Mouse (Mus musculus) left cerebral cortex, adult 2 months (tissue): ENCODE measurements at regions not wholly inside any gene's neighbourhood (a gene's known extent, or its start where the extent isn't known, plus 50 kb on each side); places are given as distances from the start of the nearest gene placed in this dataset.
A peak's percentile ranks its signal among the peaks of the same experiment; 100 is the strongest.

ENCODE experiments used
- DNase-seq, 2 experiments: peaks; one replicate each; pipeline ENCODE4 v3.0.0; 2021 to 2022; ENCODE audit warnings: low spot score in 2 of 2, mixed read lengths in 1 of 2; ENCODE audit errors: extremely low spot score in 1 of 2
- H3K27ac ChIP-seq: fragments of 200-600 bp; 2 replicates; pipeline ENCODE4 v1.8.1; 2022
- H3K4me3 ChIP-seq: fragments of 200-600 bp; 2 replicates; pipeline ENCODE4 v1.8.1; 2022
- CTCF ChIP-seq: fragments of 200-600 bp; IDR thresholded peaks from 2 replicates; pipeline ENCODE4 v1.8.1; 2022; ENCODE audit warnings: antibody characterized with exemption, mild to moderate bottlenecking, moderate library complexity
- intact Hi-C: fragments of 180-260 bp; cut with DNase I; formaldehyde crosslinking; loops from one replicate; pipeline ENCODE4 v1.15.1; 2025

DNA sequence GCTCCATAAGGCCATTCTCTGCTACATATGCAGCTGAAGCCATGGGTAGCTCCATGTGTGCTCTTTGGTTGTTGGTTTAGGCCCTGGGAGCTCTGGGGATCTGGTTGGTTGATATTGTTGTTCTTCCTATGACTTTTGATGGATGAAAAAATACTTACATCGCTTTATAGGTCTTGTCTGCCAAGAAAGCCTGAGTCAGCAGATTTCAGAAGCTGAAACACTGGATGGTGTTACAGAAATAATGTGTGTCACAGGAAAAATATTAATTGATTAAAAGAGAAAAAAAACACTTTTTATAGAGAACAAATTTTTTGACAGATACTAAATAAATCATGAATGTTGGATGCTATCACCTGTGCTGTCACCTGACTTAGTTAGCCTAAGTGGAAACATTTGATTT, 52.4 kb upstream of the Plxna2 start:
- TF ChIP-seq CTCF: no peak
- Histone ChIP-seq H3K27ac (no peak overlapping the region), H3K4me3 (no peak overlapping the region)
- intact Hi-C loops: no loop called here
- DNase-seq: no peak

GRCm38 (mm10) chr1:194563946-194564345, 54.1 kb upstream of the Plxna2 start:
- no peak for TF ChIP-seq CTCF
- Histone ChIP-seq H3K27ac (peak overlapping the region; percentile 32; the same call in 1 of the 2 replicates), H3K4me3 (no peak overlapping the region)
- intact Hi-C loops: no loop called here
- DNase-seq: peak in 1 of 2 experiments; percentile 8

DNA sequence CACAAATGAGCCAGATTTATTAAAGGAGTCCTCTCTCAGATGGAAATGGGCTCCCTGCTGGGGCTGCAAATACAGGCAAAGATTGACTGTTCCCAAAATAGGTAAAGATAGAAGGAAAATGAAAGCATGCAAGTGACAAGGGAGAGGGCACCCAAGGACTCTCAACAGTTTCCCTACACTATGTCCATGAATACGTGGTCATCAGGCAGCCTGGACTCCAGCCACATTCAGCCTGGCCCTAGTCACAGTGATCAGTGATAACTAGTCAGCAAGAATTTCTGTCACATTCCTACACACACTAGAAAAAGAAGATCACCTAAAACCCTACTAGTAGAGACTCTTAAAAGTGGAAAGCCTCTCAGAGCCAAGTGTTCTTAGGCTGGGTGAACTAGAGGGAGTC, 56.9 kb upstream of the Plxna2 start:
- TF ChIP-seq CTCF: no peak
- Histone ChIP-seq H3K27ac (no peak overlapping the region), H3K4me3 (no peak overlapping the region)
- intact Hi-C loops: no loop called here
- no peak for DNase-seq

- no peak for TF ChIP-seq CTCF
- H3K27ac ChIP-seq: no peak overlapping the region
- DNase-seq: no peak
- intact Hi-C loops: no loop called here
- H3K4me3 ChIP-seq: no peak overlapping the region
These were observed 69.4 kb upstream of the Plxna2 start for GRCm38 (mm10) chr1:194548661-194549060.

- intact Hi-C loops: no loop called here
- DNase-seq: no peak
- no peak for TF ChIP-seq CTCF
- no peak overlapping the region for H3K4me3 ChIP-seq
- no peak overlapping the region for H3K27ac ChIP-seq
These were observed 69.8 kb upstream of the Plxna2 start for GRCm38 (mm10) chr1:194548243-194548642.

GRCm38 (mm10) chr1:194540923-194541322, 77.1 kb upstream of the Plxna2 start:
- intact Hi-C loops: no loop called here
- DNase-seq: no peak
- Histone ChIP-seq H3K27ac (no peak overlapping the region), H3K4me3 (no peak overlapping the region)
- TF ChIP-seq CTCF: no peak

DNA sequence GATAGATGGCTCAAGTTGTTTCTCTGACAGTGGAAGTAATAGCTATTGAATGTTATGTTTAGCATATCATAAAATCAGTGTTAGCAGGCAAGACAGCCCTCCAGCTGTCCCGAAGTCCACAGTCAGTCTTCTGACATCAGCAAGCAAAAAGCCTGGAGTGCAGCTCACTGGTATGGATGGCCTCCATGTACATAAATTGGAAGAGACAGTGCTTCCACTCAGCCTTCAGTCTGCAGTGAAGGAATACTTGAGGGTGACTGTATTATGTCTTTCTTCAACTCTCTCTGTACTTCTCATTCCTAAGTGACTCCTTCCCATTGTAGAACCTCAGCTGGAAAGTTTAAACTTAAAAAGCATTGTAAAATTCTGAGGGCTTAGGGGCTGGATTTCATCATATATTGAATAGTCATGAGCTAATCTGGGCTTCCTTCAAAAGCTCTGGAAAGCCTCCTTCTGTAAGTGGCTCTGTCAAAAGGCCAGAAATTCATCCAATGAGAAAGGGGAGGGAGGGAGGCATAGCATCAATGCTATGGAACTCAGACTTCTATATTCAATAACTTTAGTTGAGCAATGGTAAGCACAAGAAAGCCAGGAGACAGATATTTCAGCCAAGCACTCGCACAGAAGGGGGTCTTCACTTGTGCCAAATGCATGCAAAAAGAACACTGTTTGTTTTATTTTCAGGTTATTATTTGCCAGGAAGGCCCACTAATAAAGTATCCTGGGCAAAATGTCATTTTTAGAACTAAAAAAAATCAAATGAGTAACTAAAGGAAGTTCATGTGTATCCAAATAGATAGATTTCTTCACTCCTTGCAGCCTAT, 90.5 kb upstream of the Plxna2 start:
- Histone ChIP-seq H3K27ac (no peak overlapping the region), H3K4me3 (no peak overlapping the region)
- no peak for TF ChIP-seq CTCF
- intact Hi-C loops: no loop called here
- DNase-seq: no peak

DNA sequence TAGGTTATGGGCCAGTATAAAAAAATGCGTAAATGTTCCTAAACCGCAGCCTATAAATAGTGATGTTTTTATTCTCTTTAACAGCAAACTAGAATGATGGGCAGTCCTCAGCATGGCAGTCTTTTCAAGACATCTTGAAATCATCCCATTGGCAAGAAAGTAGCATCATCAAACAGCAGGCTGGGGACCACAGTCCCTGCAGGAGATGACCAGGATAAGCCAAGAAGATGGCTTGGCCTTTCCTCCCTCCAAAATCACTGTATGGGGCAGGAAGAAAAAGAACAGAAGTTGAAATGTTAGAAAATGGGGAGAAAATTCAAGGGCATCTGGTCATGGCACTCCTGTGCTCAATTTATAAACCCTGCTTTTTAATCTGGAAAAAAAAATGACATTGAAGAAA, 93.0 kb upstream of the Plxna2 start:
- TF ChIP-seq CTCF: no peak
- H3K4me3 ChIP-seq: no peak overlapping the region
- no peak for DNase-seq
- H3K27ac ChIP-seq: no peak overlapping the region
- intact Hi-C loops: no loop called here

- intact Hi-C loops: no loop called here
- no peak for TF ChIP-seq CTCF
- Histone ChIP-seq H3K27ac (no peak overlapping the region), H3K4me3 (no peak overlapping the region)
- no peak for DNase-seq
These were observed 96.8 kb upstream of the Plxna2 start for GRCm38 (mm10) chr1:194521216-194521615.

DNA sequence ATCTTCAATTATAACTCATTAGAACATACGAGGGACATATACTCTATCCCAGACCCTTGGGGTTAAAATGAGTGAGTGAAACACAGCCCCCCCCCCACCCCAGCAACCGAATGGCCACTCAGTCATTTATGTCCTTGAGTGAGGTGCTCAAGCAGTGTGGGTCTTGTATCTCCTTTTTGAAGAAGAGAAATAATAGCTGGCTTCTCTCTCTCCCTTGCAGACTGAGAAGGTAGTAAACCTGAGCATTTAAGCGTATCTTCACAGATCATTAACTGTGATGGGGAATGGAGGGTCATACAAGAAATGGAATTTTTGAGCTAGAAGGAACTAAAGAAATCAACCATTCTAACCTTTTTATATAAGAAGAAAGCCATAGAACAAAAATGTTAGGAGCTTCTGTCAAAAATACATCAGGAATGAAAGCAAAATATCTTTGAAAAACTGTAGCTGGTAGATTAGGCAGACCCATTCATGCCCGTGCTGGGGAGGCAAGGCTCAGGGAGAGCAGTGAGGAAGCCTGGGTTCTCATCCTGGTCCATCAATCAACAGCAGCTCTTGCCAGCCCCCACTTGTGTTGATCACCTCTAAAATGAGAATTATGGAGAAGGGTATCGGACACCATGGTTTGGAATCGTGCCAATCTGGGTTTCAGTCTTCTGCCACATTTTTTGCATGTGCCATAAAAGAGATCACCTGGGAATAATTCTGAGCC, 98.4 kb upstream of the Plxna2 start:
- Histone ChIP-seq H3K27ac (no peak overlapping the region), H3K4me3 (no peak overlapping the region)
- no peak for TF ChIP-seq CTCF
- no peak for DNase-seq
- intact Hi-C loops: no loop called here

GRCm38 (mm10) chr1:194516136-194516535, 101.9 kb upstream of the Plxna2 start:
- intact Hi-C loops: no loop called here
- H3K4me3 ChIP-seq: no peak overlapping the region
- no peak for DNase-seq
- TF ChIP-seq CTCF: no peak
- no peak overlapping the region for H3K27ac ChIP-seq

DNA sequence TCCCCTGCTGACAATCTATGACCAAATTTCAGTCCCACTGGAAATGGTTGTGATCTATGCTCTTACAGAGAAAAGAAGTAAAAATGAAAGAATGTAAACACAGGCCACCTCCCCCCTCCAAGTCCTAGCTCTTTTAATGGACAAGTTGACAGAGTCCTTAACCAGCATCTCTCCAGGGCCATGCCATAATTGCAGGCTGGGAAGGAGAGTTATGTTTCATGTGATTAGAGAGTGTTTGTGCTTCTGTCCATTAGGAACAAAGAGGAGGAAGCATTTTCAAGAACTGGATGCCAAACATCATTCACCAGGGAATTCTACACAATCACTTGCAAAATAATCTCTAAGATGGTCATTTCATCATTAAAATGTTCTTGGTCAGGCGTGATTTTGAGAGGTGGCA, 109.7 kb upstream of the Plxna2 start:
- no peak for DNase-seq
- H3K27ac ChIP-seq: no peak overlapping the region
- no peak overlapping the region for H3K4me3 ChIP-seq
- intact Hi-C loops: no loop called here
- TF ChIP-seq CTCF: no peak

- Histone ChIP-seq H3K27ac (no peak overlapping the region), H3K4me3 (no peak overlapping the region)
- DNase-seq: no peak
- intact Hi-C loops: no loop called here
- no peak for TF ChIP-seq CTCF
These were observed 112.2 kb upstream of the Plxna2 start for GRCm38 (mm10) chr1:194505826-194506225.
